Mouse (Mus musculus) embryo, embryonic 11.5 days (tissue): ENCODE measurements at regions not wholly inside any gene's neighbourhood (a gene's known extent, or its start where the extent isn't known, plus 50 kb on each side); places are given as distances from the start of the nearest gene placed in this dataset.

Source experiments
- DNase-seq: peaks from one replicate; pipeline ENCODE4 v3.0.0-alpha.2; 2012; ENCODE audit warnings: low read depth, low spot score

- DNase-seq, result no peak
Observed at GRCm38 (mm10) chr4:23994261-23994965, 501.8 kb upstream of the Mms22l start.

GRCm38 (mm10) chr4:24006257-24006955, 489.8 kb upstream of the Mms22l start:
- DNase-seq, result no peak

GRCm38 (mm10) chr4:24019178-24020104, 476.8 kb upstream of the Mms22l start:
- peak; percentile 7 for DNase-seq
